Mouse (Mus musculus) lung, embryonic 15.5 days (tissue): Measurements from ENCODE around the gene Mmrn2. TPM values are rescaled to one million over a fixed set of nuclear protein-coding genes. Genes with fewer than 3 reads are reported as not detected.
"Not testable (repeated sequence)": the region's sequence is repeated elsewhere in the genome, so short reads cannot be mapped to it uniquely, and the experiment has no call there.

Source experiments
- ATAC-seq: fragments of 200-750 bp; cut with Nextera tagmentation; 2 replicates; pipeline ENCODE4 v1.8.0; 2017; ENCODE audit warnings: moderate number of reproducible peaks, borderline replicate concordance; ENCODE audit not compliant: low FRiP score, low TSS enrichment; ENCODE audit errors: extremely low read depth
- H3K27ac ChIP-seq: fragments of 300-500 bp; sonication (generic); 2 replicates; pipeline ENCODE4 v1.5.1; 2015; ENCODE audit warnings: moderate library complexity, mild to moderate bottlenecking, inconsistent platforms
- H3K27me3 ChIP-seq: fragments of 300-500 bp; sonication (generic); 2 replicates; pipeline ENCODE4 v1.6.1; 2015; ENCODE audit warnings: inconsistent platforms
- H3K36me3 ChIP-seq: fragments of 300-500 bp; sonication (generic); 2 replicates; pipeline ENCODE4 v1.6.1; 2015; ENCODE audit warnings: inconsistent platforms
- H3K4me1 ChIP-seq: fragments of 300-500 bp; sonication (generic); 2 replicates; pipeline ENCODE4 v1.6.1; 2015; ENCODE audit warnings: inconsistent platforms
- H3K4me2 ChIP-seq: fragments of 300-500 bp; sonication (generic); 2 replicates; pipeline ENCODE4 v1.6.1; 2015; ENCODE audit warnings: inconsistent platforms, mild to moderate bottlenecking, moderate library complexity
- H3K4me3 ChIP-seq: fragments of 300-500 bp; sonication (generic); 2 replicates; pipeline ENCODE4 v1.5.1; 2015; ENCODE audit warnings: mild to moderate bottlenecking, inconsistent platforms
- H3K9ac ChIP-seq: fragments of 300-500 bp; sonication (generic); 2 replicates; pipeline ENCODE4 v1.6.1; 2015; ENCODE audit warnings: inconsistent platforms
- H3K9me3 ChIP-seq: fragments of 300-500 bp; sonication (generic); 2 replicates; pipeline ENCODE4 v1.6.1; 2016; ENCODE audit warnings: inconsistent platforms
- WGBS: fragments of 180-500 bp; shearing (Covaris S2); methylation state at CpG from one replicate; pipeline ENCODE4 v1.1.7; 2015; 5-methylcytosine and 5-hydroxymethylcytosine counted together
- polyA plus RNA-seq: library from polyadenylated mRNA; unstranded; fragments of >200 nt; fragmentation: Nextera tagmentation; extraction: Ambion mirVana; gene quantifications from 2 replicates; pipeline ENCODE4 v1.2.1, GENCODE M21; 2015

Gene Mmrn2
- polyA plus RNA-seq, 1 experiment from 2014 or later = 14.3 TPM

GRCm38 (mm10) chr14:34412164-34412896 is 37.1 kb downstream of the Mmrn2 start:
- Histone ChIP-seq H3K27ac (no peak overlapping the region), H3K9me3 (no peaks in the 10 kb centered on the region), H3K9ac (no peak overlapping the region), H3K36me3 (peaks cover 44% of the 10 kb centered on the region), H3K4me1 (no peaks in the 10 kb centered on the region), H3K4me2 (no peak overlapping the region), H3K27me3 (no peaks in the 10 kb centered on the region), H3K4me3 (no peak overlapping the region)
- no peak for ATAC-seq
- 91% methylated on average over 7 of the region's 7 CpGs for WGBS

- not testable (repeated sequence) for H3K27me3 ChIP-seq, H3K27ac ChIP-seq, H3K4me2 ChIP-seq, H3K9ac ChIP-seq, ATAC-seq, H3K9me3 ChIP-seq, H3K4me3 ChIP-seq, H3K4me1 ChIP-seq
- H3K36me3 ChIP-seq = peaks cover 46% of the 10 kb centered on the region
- WGBS = 93% methylated on average over 4 of the region's 4 CpGs
Measured at GRCm38 (mm10) chr14:34416946-34417345, 41.7 kb downstream of the Mmrn2 start.

- H3K27ac ChIP-seq = no peak overlapping the region
- no peak overlapping the region for H3K4me3 ChIP-seq
- no peaks in the 10 kb centered on the region for H3K9me3 ChIP-seq
- 84% methylated on average over 5 of the region's 5 CpGs for WGBS
- H3K9ac ChIP-seq = no peak overlapping the region
- H3K27me3 ChIP-seq = no peaks in the 10 kb centered on the region
- peaks cover 50% of the 10 kb centered on the region for H3K36me3 ChIP-seq
- H3K4me2 ChIP-seq = no peak overlapping the region
- no peak for ATAC-seq
- H3K4me1 ChIP-seq = no peaks in the 10 kb centered on the region
Measured at GRCm38 (mm10) chr14:34417501-34417900, 42.2 kb downstream of the Mmrn2 start.

GRCm38 (mm10) chr14:34421078-34421477 is 45.8 kb downstream of the Mmrn2 start:
- Histone ChIP-seq H3K4me2 (no peak overlapping the region), H3K27me3 (no peaks in the 10 kb centered on the region), H3K4me1 (no peaks in the 10 kb centered on the region), H3K27ac (no peak overlapping the region), H3K4me3 (no peak overlapping the region), H3K9ac (no peak overlapping the region), H3K9me3 (no peaks in the 10 kb centered on the region), H3K36me3 (peaks cover 63% of the 10 kb centered on the region)
- WGBS = 89% methylated on average over 1 of the region's 1 CpGs
- no peak for ATAC-seq

- no peak for ATAC-seq
- no peaks in the 10 kb centered on the region for H3K4me1 ChIP-seq
- no peak overlapping the region for H3K4me2 ChIP-seq
- no peaks in the 10 kb centered on the region for H3K27me3 ChIP-seq
- WGBS = 91% methylated on average over 3 of the region's 3 CpGs
- no peak overlapping the region for H3K4me3 ChIP-seq
- peaks cover 49% of the 10 kb centered on the region; the same call in 1 of the 2 replicates for H3K36me3 ChIP-seq
- no peaks in the 10 kb centered on the region for H3K9me3 ChIP-seq
- H3K9ac ChIP-seq = no peak overlapping the region
- H3K27ac ChIP-seq = no peak overlapping the region
Measured at GRCm38 (mm10) chr14:34428274-34428673, 53.0 kb downstream of the Mmrn2 start.

- ATAC-seq = no peak
- no peaks in the 10 kb centered on the region for H3K9me3 ChIP-seq
- H3K27me3 ChIP-seq = no peaks in the 10 kb centered on the region
- peaks cover 43% of the 10 kb centered on the region; the same call in 1 of the 2 replicates for H3K36me3 ChIP-seq
- no peak overlapping the region for H3K4me3 ChIP-seq
- H3K4me2 ChIP-seq = no peak overlapping the region
- H3K4me1 ChIP-seq = no peaks in the 10 kb centered on the region
- no peak overlapping the region for H3K9ac ChIP-seq
- 71% methylated on average over 1 of the region's 1 CpGs for WGBS
- no peak overlapping the region for H3K27ac ChIP-seq
Measured at GRCm38 (mm10) chr14:34429069-34429468, 53.8 kb downstream of the Mmrn2 start.

- H3K27ac ChIP-seq = no peak overlapping the region
- H3K4me1 ChIP-seq = no peaks in the 10 kb centered on the region
- 84% methylated on average over 3 of the region's 3 CpGs for WGBS
- H3K4me2 ChIP-seq = no peak overlapping the region
- no peak overlapping the region for H3K4me3 ChIP-seq
- no peak overlapping the region for H3K9ac ChIP-seq
- no peaks in the 10 kb centered on the region for H3K9me3 ChIP-seq
- H3K27me3 ChIP-seq = no peaks in the 10 kb centered on the region
- ATAC-seq = no peak
- peaks cover 29% of the 10 kb centered on the region for H3K36me3 ChIP-seq
Measured at GRCm38 (mm10) chr14:34440526-34441066, 65.3 kb downstream of the Mmrn2 start.

GRCm38 (mm10) chr14:34442531-34442930 is 67.3 kb downstream of the Mmrn2 start:
- Histone ChIP-seq H3K9me3 (no peaks in the 10 kb centered on the region), H3K4me2 (no peak overlapping the region), H3K9ac (no peak overlapping the region), H3K4me1 (no peaks in the 10 kb centered on the region), H3K27me3 (no peaks in the 10 kb centered on the region), H3K27ac (no peak overlapping the region), H3K36me3 (peaks cover 37% of the 10 kb centered on the region), H3K4me3 (no peak overlapping the region)
- WGBS = 84% methylated on average over 4 of the region's 4 CpGs
- ATAC-seq = no peak

- Histone ChIP-seq H3K9me3 (no peaks in the 10 kb centered on the region), H3K4me3 (no peak overlapping the region), H3K27me3 (no peaks in the 10 kb centered on the region), H3K4me1 (no peaks in the 10 kb centered on the region), H3K36me3 (peaks cover 37% of the 10 kb centered on the region), H3K4me2 (no peak overlapping the region), H3K9ac (no peak overlapping the region), H3K27ac (no peak overlapping the region)
- WGBS = 73% methylated on average over 5 of the region's 5 CpGs
- no peak for ATAC-seq
Measured at GRCm38 (mm10) chr14:34444368-34444767, 69.1 kb downstream of the Mmrn2 start.

GRCm38 (mm10) chr14:34444924-34445323 is 69.7 kb downstream of the Mmrn2 start:
- no peak overlapping the region for H3K27ac ChIP-seq
- 0 out of 2 replicates have a peak, but pooled peaks cover 4% of the 10 kb centered on the region for H3K4me1 ChIP-seq
- no peak for ATAC-seq
- H3K4me2 ChIP-seq = no peak overlapping the region
- H3K9ac ChIP-seq = no peak overlapping the region
- H3K36me3 ChIP-seq = peaks cover 32% of the 10 kb centered on the region
- H3K4me3 ChIP-seq = no peak overlapping the region
- no peaks in the 10 kb centered on the region for H3K27me3 ChIP-seq
- no peaks in the 10 kb centered on the region for H3K9me3 ChIP-seq

GRCm38 (mm10) chr14:34445348-34445747 is 70.1 kb downstream of the Mmrn2 start:
- Histone ChIP-seq H3K27ac (no peak overlapping the region), H3K36me3 (peaks cover 30% of the 10 kb centered on the region), H3K4me3 (no peak overlapping the region), H3K9ac (no peak overlapping the region), H3K9me3 (no peaks in the 10 kb centered on the region), H3K4me2 (no peak overlapping the region), H3K4me1 (0 out of 2 replicates have a peak, but pooled peaks cover 4% of the 10 kb centered on the region), H3K27me3 (no peaks in the 10 kb centered on the region)
- no peak for ATAC-seq
- 77% methylated on average over 3 of the region's 3 CpGs for WGBS

GRCm38 (mm10) chr14:34446624-34447023 is 71.4 kb downstream of the Mmrn2 start:
- H3K4me1 ChIP-seq = 0 out of 2 replicates have a peak, but pooled peaks cover 4% of the 10 kb centered on the region
- 93% methylated on average over 6 of the region's 6 CpGs for WGBS
- no peak for ATAC-seq
- H3K4me3 ChIP-seq = no peak overlapping the region
- no peak overlapping the region for H3K9ac ChIP-seq
- no peak overlapping the region for H3K27ac ChIP-seq
- H3K9me3 ChIP-seq = no peaks in the 10 kb centered on the region
- peaks cover 21% of the 10 kb centered on the region for H3K36me3 ChIP-seq
- no peak overlapping the region for H3K4me2 ChIP-seq
- H3K27me3 ChIP-seq = no peaks in the 10 kb centered on the region
